Mouse (Mus musculus): ENCODE measurements at regions not wholly inside any gene's neighbourhood (a gene's known extent, or its start where the extent isn't known, plus 50 kb on each side); places are given as distances from the start of the nearest gene placed in this dataset.

DNA sequence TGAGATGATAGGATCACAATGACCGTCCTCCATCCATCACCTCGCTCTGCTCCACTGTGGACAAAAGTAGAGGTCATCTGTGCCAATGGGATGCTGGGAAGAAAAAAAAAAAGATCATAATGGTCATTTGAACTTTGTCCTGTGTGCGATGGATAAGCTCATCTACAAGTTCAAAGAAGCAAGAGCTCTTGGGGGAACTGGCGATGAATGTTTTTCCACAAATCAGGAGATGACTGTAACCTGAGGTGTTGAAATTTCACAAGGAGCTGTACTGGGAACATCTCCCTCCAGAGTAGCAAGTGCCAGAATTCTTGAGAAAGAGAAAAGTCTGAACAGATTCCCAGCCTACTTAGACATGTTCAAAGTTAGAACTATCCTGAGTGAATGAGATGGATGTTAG is 287.0 kb downstream of the Tns3 start:
- intact Hi-C loops (cut with DNase I) = no loop called here
- DNase-seq = no peak

DNA sequence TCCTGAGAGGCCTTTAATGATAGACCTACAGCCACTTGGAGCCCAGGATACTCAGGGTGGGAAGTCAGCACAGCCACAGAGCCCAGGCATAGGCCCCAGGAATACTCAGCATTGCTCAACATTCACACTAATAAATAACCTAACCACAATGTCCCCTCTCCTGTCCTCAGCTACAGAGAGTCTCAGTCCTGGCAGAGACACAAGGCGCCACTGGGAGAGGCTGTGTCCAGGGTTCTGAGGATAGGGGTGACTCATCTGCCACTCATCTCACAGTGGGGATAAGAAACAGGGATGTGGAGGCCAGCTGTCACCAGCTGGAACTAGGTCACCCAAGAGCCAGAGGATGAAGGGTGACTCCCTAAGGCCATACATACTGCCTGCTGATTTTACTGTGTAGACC is 298.8 kb downstream of the Tns3 start:
- DNase-seq = peak; percentile 32 to 42
- intact Hi-C loops (cut with DNase I) = no loop called here

GRCm38 (mm10) chr11:8364703-8365433 is 299.5 kb downstream of the Tns3 start:
- intact Hi-C loops (cut with DNase I) = no loop called here
- DNase-seq = peak in 1 of 2 experiments; percentile 9

- intact Hi-C loops (cut with DNase I) = no loop called here
These were observed 319.4 kb downstream of the Tns3 start for GRCm38 (mm10) chr11:8344938-8345337.

GRCm38 (mm10) chr11:8302347-8303188 is 361.8 kb downstream of the Tns3 start:
- intact Hi-C loops (cut with DNase I) = loop anchor here (1.0 to 5.0 kb wide), 2 partner anchors 55 to 1092 kb away; no protein-coding TSS in a partner anchor
- peak; percentile 51 to 64 for DNase-seq

More at GRCm38 (mm10) chr11:8344938-8345337, 319.4 kb downstream of the Tns3 start:
- DNase-seq = no peak

DNA sequence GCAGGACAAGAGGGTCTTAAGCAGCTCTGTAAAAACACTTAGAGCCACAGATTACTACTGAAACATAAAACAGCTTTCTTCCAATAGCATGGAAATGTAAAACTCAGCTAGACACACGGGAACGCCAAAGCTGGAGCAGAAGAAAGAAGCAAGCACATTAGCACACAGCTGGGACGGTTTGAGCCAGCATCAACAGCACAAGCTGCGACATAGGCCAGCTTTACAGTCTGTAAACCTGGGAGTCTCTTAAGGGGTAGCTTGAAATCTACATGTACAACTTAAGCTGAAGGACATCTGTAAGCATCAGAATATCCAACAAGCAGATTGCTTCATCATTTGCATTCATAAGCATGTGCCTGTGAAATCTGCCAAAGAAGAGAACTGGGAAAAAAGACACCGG is 366.9 kb downstream of the Tns3 start:
- no peak for DNase-seq
- intact Hi-C loops (cut with DNase I) = no loop called here

- intact Hi-C loops (cut with DNase I) = no loop called here
These were observed 370.9 kb downstream of the Tns3 start for GRCm38 (mm10) chr11:8293322-8294014.

GRCm38 (mm10) chr11:8285271-8285670 is 379.1 kb downstream of the Tns3 start:
- intact Hi-C loops (cut with DNase I) = no loop called here
- no peak for DNase-seq

More at GRCm38 (mm10) chr11:8293322-8294014, 370.9 kb downstream of the Tns3 start:
- DNase-seq = no peak

GRCm38 (mm10) chr11:8275203-8275602 is 389.1 kb downstream of the Tns3 start:
- intact Hi-C loops (cut with DNase I) = no loop called here
- no peak for DNase-seq

GRCm38 (mm10) chr11:8269171-8269570 is 395.2 kb downstream of the Tns3 start:
- no peak for DNase-seq
- intact Hi-C loops (cut with DNase I) = no loop called here

DNA sequence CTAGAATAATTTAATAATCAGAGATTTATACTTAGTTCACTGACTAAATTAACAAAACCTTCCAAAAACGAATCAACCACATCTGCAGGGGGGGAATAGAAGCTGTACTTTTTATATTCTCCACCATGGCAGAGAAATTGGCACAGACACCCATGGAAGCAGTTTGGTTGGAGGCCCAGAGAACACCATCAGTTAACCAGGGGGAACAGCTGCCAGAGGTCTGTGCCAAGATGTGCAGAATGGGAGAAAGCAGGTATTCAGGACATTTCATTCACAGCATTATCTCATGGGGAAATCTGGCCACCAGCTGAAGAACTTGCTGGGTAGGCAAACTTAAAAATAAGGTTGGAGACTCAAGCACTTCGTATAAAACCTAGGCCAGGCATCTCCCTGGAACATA is 410.3 kb downstream of the Tns3 start:
- no peak for DNase-seq
- intact Hi-C loops (cut with DNase I) = no loop called here

DNA sequence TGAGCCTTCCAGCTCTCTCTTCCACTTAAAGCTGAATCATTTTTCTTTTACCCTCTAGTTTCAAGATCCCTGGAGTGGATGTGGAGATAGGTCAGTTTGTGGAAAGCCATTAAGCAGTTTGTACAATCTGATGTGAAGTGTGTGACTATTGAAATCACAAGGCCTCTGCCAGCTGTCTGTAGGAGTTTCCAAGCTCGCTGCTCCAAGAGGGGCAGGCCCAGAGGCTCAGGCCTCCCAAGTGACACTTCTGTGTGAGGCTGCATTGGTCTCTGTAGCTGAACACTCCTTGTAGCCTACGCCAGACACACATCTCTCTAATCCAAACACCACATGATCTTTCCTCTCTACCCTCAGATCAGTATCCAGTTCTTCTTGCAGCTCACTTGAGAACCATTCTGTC is 413.0 kb downstream of the Tns3 start:
- intact Hi-C loops (cut with DNase I) = no loop called here
- DNase-seq = no peak

- intact Hi-C loops (cut with DNase I) = loop anchor here (5.0 to 10.0 kb wide), 3 partner anchors 53 to 155 kb away; no protein-coding TSS in a partner anchor
- DNase-seq = no peak
These were observed 414.9 kb downstream of the Tns3 start for GRCm38 (mm10) chr11:8249468-8249867.

DNA sequence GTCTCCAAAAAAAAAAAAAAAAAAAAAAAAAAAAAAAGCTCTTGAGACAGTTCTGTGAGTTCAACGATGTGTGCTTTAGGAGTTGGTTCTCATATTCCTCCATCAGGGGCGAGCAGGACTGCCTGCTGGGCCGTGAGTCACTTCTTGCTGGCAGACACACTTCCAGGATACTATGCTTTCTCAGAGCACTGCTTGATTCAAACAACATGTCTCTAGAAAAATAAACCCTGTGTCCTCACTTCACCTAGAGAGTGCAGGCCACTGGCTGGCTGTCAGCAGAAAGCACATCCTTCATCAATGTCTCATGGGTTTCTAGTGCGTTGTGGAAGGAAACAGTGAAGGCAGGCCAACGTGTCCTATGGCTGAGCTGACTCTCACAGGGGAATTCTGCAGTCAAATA is 416.8 kb downstream of the Tns3 start:
- intact Hi-C loops (cut with DNase I) = loop anchor here (5.0 to 10.0 kb wide), 3 partner anchors 55 to 157 kb away; no protein-coding TSS in a partner anchor
- DNase-seq = peak; percentile 36 to 53

- no peak for DNase-seq
- intact Hi-C loops (cut with DNase I) = loop anchor here (5.0 to 10.0 kb wide), 3 partner anchors 55 to 158 kb away; no protein-coding TSS in a partner anchor
These were observed 417.3 kb downstream of the Tns3 start for GRCm38 (mm10) chr11:8247024-8247423.

DNA sequence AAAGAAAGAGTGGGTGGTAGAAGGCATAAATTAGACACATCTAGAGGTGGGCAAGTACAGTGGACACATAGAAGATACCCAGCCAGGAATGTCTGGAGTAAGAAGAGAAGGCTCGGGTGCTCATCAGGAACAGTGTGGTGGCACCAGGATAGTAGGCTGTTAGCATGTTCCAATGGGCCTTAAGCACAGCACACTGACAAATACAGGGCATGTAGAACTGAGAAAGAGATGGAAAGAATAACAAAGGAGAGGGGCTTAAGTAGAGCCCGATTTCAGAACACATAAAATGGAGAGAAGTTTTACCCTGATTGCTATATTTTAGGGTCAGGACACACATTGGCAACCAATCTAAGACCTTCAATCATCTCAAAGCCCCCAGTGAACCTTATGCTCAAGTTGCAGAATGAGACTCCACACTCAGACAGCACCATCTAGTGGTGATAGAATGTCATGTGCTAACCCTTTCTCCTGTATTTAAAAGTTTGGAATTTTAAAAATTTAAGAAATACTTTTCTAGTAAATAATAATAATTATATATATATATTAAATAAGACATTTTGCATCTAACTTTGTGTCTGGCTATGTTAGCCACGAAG is 418.8 kb downstream of the Tns3 start:
- DNase-seq = peak in 1 of 2 experiments; percentile 47
- intact Hi-C loops (cut with DNase I) = loop anchor here (2.0 to 10.0 kb wide), 4 partner anchors 57 to 1035 kb away; no protein-coding TSS in a partner anchor

- intact Hi-C loops (cut with DNase I) = no loop called here
- no peak for DNase-seq
These were observed 425.8 kb downstream of the Tns3 start for GRCm38 (mm10) chr11:8238498-8238897.

DNA sequence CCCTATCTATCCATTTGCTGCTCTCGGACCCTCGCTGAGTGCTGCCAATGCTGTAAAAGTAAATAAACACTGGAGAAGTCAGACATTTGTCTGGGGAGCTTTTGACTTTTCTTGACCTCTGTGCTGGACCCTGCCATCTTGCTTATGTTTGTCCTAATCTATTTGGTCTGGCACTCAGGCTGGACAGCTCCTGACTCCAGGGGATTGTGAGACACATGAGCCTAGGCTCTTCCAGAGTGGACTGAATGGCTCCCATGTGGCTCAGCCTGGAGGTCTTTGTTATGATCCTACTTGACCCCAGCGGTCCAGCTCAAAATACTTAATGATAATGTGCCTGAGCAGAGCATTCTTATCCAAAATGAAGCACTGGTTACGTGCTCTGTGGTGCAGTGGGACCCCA is 426.8 kb downstream of the Tns3 start:
- DNase-seq = no peak
- intact Hi-C loops (cut with DNase I) = no loop called here

GRCm38 (mm10) chr11:8236056-8236455 is 428.3 kb downstream of the Tns3 start:
- intact Hi-C loops (cut with DNase I) = no loop called here
- no peak for DNase-seq

GRCm38 (mm10) chr11:8232636-8233189 is 431.6 kb downstream of the Tns3 start:
- intact Hi-C loops (cut with DNase I) = no loop called here
- no peak for DNase-seq

All from heart, postnatal 10 days (tissue).